ENCODE assay signal across 8 mouse cellular contexts in the genomic region with DNA sequence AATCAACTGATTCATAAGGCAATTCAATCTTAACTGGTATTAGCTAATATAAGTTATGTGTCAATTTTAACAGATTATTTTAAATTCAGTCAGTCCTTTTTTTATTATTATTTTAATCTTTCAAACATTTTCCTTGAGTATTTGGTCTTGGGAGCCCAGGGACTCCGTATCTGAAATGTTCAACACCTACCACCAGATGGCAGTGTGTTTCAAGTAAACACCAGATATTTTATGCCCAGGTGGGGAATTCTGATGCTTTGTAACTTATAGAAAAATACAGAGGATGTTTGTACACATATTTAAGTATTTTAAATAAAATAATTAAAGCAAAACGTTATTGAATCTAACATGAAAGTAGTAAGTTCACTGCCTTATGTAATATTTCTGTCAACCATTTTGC.
DNase-seq lines count a peak whose midpoint lies in the region; ATAC-seq and TF ChIP-seq lines count a peak whose summit lies in the region.

No protein-coding gene starts in this region.

- no peak for DNase-seq in heart, adult 2 months
- peak; percentile 77 for DNase-seq in midbrain, embryonic 14.5 days
- peak; percentile 9 for DNase-seq in c-Kit-positive CD71-positive TER-119-positive erythroid progenitor cells, embryonic 14.5 days (ENCODE audit: low spot score)
- DNase-seq in retina, adult 2 months (ENCODE audit: low read depth, low spot score), result peak; percentile 11
- no peak for DNase-seq in right cerebral cortex, postnatal 4 days
- no peak for DNase-seq in cerebellum, adult 11 months

- no peaks in the 10 kb centered on the region for H3K4me1 ChIP-seq in heart, adult 2 months (ENCODE audit: control insufficient read depth, insufficient read depth, low read length)
- H3K4me1 ChIP-seq in heart, embryonic 11.5 days (ENCODE audit: control insufficient read depth, insufficient read depth, low read length), result no peaks in the 10 kb centered on the region
- no peaks in the 10 kb centered on the region for H3K4me1 ChIP-seq in midbrain, embryonic 14.5 days (ENCODE audit: control insufficient read depth, insufficient read depth, low read length)
- no peaks in the 10 kb centered on the region for H3K4me1 ChIP-seq in midbrain, embryonic 16.5 days (ENCODE audit: control insufficient read depth, insufficient read depth, low read length)

- no peak for TF ChIP-seq POLR2A in heart, adult 2 months (IDR thresholded peaks at IDR 0.05; ENCODE audit: insufficient read depth, low read depth, low read length)

- H3K9me3 ChIP-seq in heart, embryonic 11.5 days (replicated peaks; ENCODE audit: control insufficient read depth, low read length), result no peaks in the 10 kb centered on the region
- H3K9me3 ChIP-seq in midbrain, embryonic 14.5 days (ENCODE audit: control insufficient read depth, low read length), result no peaks in the 10 kb centered on the region
- no peaks in the 10 kb centered on the region for H3K9me3 ChIP-seq in midbrain, embryonic 16.5 days (replicated peaks; ENCODE audit: control insufficient read depth, low read length, poor library complexity, severe bottlenecking)

- 9% methylated on average over 2 of the region's 2 CpGs for WGBS in heart, adult 2 months
- 6% methylated on average over 2 of the region's 2 CpGs for WGBS in heart, embryonic 11.5 days (ENCODE audit: insufficient replicate concordance)
- WGBS in midbrain, embryonic 14.5 days, result 13% methylated on average over 2 of the region's 2 CpGs
- 12% methylated on average over 2 of the region's 2 CpGs for WGBS in midbrain, embryonic 16.5 days

- H3K27me3 ChIP-seq in heart, adult 2 months (ENCODE audit: control insufficient read depth, insufficient read depth, low read length), result no peaks in the 10 kb centered on the region
- H3K27me3 ChIP-seq in heart, embryonic 11.5 days (ENCODE audit: control insufficient read depth, insufficient read depth, low read length), result no peaks in the 10 kb centered on the region
- no peaks in the 10 kb centered on the region for H3K27me3 ChIP-seq in midbrain, embryonic 14.5 days (ENCODE audit: control insufficient read depth, insufficient read depth, low read length)
- H3K27me3 ChIP-seq in midbrain, embryonic 16.5 days (ENCODE audit: control insufficient read depth, insufficient read depth, low read depth, low read length), result no peaks in the 10 kb centered on the region

- no peaks in the 10 kb centered on the region for H3K79me2 ChIP-seq in heart, adult 2 months (replicated peaks; ENCODE audit: control insufficient read depth, insufficient read depth, low read length)

- no peak overlapping the region for H3K4me3 ChIP-seq in heart, adult 2 months
- no peak overlapping the region for H3K4me3 ChIP-seq in heart, embryonic 11.5 days (ENCODE audit: low read depth, low read length)
- H3K4me3 ChIP-seq in midbrain, embryonic 14.5 days (replicated peaks; ENCODE audit: low read depth, low read length), result no peak overlapping the region
- no peak overlapping the region for H3K4me3 ChIP-seq in midbrain, embryonic 16.5 days (ENCODE audit: low read depth, low read length)

- TF ChIP-seq EP300 in heart, adult 2 months (IDR thresholded peaks at IDR 0.05; ENCODE audit: insufficient read depth, low read depth, low read length), result no peak

- intact Hi-C loops in heart, adult 2 months (cut with DNase I), result loop anchor here (5.0 kb wide), 2 partner anchors 240 to 830 kb away; a partner anchor contains a TSS

- no peak overlapping the region for H3K9ac ChIP-seq in heart, adult 2 months (ENCODE audit: low read depth, low read length)
- no peak overlapping the region for H3K9ac ChIP-seq in heart, embryonic 11.5 days (ENCODE audit: low read depth, low read length)
- no peak overlapping the region for H3K9ac ChIP-seq in midbrain, embryonic 14.5 days (replicated peaks; ENCODE audit: low read length)
- no peak overlapping the region for H3K9ac ChIP-seq in midbrain, embryonic 16.5 days (ENCODE audit: low read depth, low read length)

- no peak overlapping the region for H3K4me2 ChIP-seq in heart, embryonic 11.5 days
- no peak overlapping the region for H3K4me2 ChIP-seq in midbrain, embryonic 14.5 days (ENCODE audit: low read length)
- no peak overlapping the region for H3K4me2 ChIP-seq in midbrain, embryonic 16.5 days (ENCODE audit: low read length)

- no peaks in the 10 kb centered on the region for H3K36me3 ChIP-seq in heart, adult 2 months (ENCODE audit: control insufficient read depth, insufficient read depth, low read length)
- H3K36me3 ChIP-seq in heart, embryonic 11.5 days (ENCODE audit: control insufficient read depth, insufficient read depth, low read length), result no peaks in the 10 kb centered on the region
- no peaks in the 10 kb centered on the region for H3K36me3 ChIP-seq in midbrain, embryonic 14.5 days (ENCODE audit: control insufficient read depth, insufficient read depth, low read length)
- no peaks in the 10 kb centered on the region for H3K36me3 ChIP-seq in midbrain, embryonic 16.5 days (ENCODE audit: control insufficient read depth, insufficient read depth, low read length)

- TF ChIP-seq CTCF in heart, adult 2 months (IDR thresholded peaks at IDR 0.05), result peak; percentile 79

- no peak overlapping the region for H3K27ac ChIP-seq in heart, adult 2 months
- H3K27ac ChIP-seq in heart, embryonic 11.5 days (ENCODE audit: low read depth, low read length), result no peak overlapping the region
- no peak overlapping the region for H3K27ac ChIP-seq in midbrain, embryonic 14.5 days (replicated peaks; ENCODE audit: low read depth, low read length)
- H3K27ac ChIP-seq in midbrain, embryonic 16.5 days (ENCODE audit: low read length), result no peak overlapping the region

- ATAC-seq in heart, embryonic 11.5 days (replicated peaks; ENCODE audit: insufficient number of reproducible peaks, low FRiP score, low TSS enrichment), result no peak
- ATAC-seq in midbrain, embryonic 14.5 days (ENCODE audit: low FRiP score, low TSS enrichment), result no peak
- ATAC-seq in midbrain, embryonic 16.5 days, result no peak

Comparison
In these comparisons a context has a peak if more than half of its experiments do, and no peak if none do; other contexts are left out.
1. DNase-seq: peak in midbrain, embryonic 14.5 days (single experiment), c-Kit-positive CD71-positive TER-119-positive erythroid progenitor cells, embryonic 14.5 days (single experiment) and retina, adult 2 months (single experiment); none in heart, adult 2 months (0 of 2), right cerebral cortex, postnatal 4 days (single experiment) and cerebellum, adult 11 months (single experiment).